Mouse (Mus musculus): ENCODE data around the gene Zmynd12. TPM values are rescaled to one million over a fixed set of nuclear protein-coding genes. Genes with fewer than 3 reads are reported as not detected.

Gene Zmynd12
- total RNA-seq, 1 experiment from 2014 or later: 0.35 TPM

DNA sequence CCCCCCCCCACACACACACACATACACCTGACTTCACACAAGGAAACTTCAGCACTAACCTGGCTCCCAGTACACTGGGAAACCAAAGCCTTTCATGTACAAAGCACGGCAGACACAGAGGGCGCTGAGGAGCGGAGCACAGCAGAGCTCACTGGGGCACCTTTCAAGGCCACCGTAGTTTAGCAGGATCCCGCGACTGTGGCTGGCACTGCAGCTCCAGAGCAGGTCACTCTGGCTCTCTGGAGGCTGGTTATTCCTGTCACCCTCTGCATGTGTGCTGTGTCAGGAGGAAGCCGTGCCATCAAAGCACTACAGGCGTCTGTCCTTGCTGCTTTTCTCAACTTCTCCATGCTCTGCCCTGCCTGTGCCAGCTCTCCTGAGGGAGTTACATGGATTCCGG lies 60.4 kb downstream of the Zmynd12 start:
- ATAC-seq (replicated peaks in 1 of 2; ENCODE audit: insufficient read depth in 1 of 2, low FRiP score in 2 of 2, low TSS enrichment in 1 of 2, low read depth in 1 of 2, poor library complexity in 2 of 2, severe bottlenecking in 2 of 2): no peak

DNA sequence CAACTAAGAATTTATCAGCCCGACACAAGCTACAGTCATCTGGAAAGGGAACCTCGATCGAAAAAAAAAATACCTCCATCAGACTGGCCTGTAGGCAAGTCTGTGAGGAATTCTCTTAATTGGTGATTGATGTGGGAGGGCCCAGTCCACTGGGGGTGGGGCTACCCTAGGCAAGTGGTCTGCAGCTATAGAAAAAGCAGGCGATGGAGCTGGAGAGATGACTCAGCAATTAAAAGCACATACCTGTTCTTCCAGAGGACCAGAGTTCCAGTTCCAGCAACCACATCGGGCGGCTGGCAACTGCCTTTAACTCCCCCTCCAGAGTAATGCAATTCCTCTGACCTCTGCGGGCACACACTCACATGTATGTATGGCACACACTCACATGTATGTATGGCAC lies 62.3 kb downstream of the Zmynd12 start:
- no peak for ATAC-seq (replicated peaks in 1 of 2; ENCODE audit: insufficient read depth in 1 of 2, low FRiP score in 2 of 2, low TSS enrichment in 1 of 2, low read depth in 1 of 2, poor library complexity in 2 of 2, severe bottlenecking in 2 of 2)

DNA sequence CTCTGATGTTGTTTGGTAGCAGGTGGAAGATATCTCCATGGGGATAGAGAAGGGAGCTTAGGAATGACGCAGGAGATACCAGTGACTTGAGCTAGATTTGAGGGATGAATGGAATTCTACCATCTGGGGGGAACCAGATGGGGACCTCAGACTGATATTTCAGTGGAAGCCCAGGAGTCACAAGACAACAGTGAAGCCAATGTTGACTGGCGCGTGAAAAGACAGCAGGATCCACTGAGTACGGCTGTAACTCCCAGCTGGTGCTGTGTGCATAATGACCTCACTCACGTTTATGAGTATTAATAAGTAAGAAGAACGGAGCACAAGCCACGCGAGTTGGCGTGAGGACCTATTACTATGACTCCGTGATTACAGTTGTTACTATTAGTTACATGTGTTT lies 67.1 kb downstream of the Zmynd12 start:
- ATAC-seq (replicated peaks in 1 of 2; ENCODE audit: insufficient read depth in 1 of 2, low FRiP score in 2 of 2, low TSS enrichment in 1 of 2, low read depth in 1 of 2, poor library complexity in 2 of 2, severe bottlenecking in 2 of 2): no peak

DNA sequence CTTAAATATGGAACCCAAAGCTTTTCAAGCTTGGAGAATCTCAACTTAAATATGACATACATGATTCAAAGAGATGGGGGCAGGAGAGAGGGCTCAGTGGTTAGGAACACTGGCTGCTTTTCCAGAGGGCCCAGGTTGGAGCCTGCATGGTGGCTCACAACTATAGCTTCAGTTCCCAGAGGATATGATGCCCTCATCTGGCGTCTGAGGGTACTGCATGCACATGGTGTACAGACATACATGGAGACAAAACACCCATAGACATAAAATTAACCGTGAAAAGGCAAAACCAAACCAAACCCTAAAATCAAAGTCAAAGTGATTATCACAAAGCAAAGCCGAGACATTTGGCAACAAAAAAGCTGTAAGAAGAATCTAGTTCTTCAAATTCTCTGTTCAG lies 68.2 kb downstream of the Zmynd12 start:
- no peak for ATAC-seq (replicated peaks in 1 of 2; ENCODE audit: insufficient read depth in 1 of 2, low FRiP score in 2 of 2, low TSS enrichment in 1 of 2, low read depth in 1 of 2, poor library complexity in 2 of 2, severe bottlenecking in 2 of 2)

DNA sequence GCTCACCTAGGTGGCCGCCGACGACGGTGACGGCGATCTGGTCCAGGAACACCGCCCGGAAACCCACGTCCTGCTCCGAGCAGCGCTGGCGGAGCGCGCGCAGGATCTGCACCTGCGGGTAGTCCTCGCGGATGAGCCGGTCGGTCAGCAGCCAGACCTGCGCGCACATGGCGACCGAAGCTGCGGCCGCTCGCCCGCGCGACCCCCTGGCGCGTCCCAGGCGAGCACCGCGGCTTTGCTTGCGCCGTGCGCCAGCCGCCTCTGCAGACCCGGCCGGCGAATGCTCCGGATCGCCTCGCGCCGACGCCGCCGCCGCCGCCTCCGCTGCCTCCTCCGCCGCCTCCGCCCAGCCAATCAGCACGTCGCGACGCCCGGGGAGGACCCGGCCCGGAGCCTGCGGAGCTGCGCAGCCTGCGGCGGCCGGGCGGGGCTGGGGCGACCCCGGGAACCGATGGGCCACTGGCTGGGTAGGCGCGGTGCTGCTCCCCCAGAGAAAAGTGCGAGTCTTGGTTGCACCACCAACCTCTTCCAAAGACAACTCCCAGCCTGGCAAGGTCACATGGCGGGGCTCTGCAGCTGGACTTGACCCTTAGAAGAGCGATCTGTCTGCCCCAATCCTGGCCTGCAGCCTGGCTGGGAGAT lies 69.8 kb downstream of the Zmynd12 start, which contains the start of gene Rimkla:
Gene Rimkla (minus strand): TSS at position 338 of the 642 bp plus-strand sequence.
- peak in 1 of 2 experiments; percentile 56; a peak in 3 of 4 replicates for ATAC-seq (replicated peaks in 1 of 2; ENCODE audit: insufficient read depth in 1 of 2, low FRiP score in 2 of 2, low TSS enrichment in 1 of 2, low read depth in 1 of 2, poor library complexity in 2 of 2, severe bottlenecking in 2 of 2)

DNA sequence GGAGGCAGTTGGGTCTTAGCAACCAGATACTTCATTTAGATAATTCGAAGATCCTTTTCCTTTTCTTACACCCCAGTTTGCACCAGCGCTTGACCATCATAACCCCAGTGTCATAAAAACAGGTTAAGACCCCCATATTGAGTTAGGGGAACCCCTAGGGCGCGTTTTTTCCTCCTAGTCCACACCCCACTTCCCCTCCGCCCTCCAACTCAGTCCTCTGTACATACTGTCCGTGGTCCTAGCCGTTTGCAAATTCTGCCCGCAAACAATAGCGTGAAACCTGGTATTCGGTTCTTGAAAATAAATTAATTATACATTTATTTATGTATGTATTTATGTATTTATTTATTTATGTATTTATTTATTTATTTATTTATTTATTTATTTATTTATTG lies 70.3 kb downstream of the Zmynd12 start:
- ATAC-seq (replicated peaks in 1 of 2; ENCODE audit: insufficient read depth in 1 of 2, low FRiP score in 2 of 2, low TSS enrichment in 1 of 2, low read depth in 1 of 2, poor library complexity in 2 of 2, severe bottlenecking in 2 of 2): no peak

DNA sequence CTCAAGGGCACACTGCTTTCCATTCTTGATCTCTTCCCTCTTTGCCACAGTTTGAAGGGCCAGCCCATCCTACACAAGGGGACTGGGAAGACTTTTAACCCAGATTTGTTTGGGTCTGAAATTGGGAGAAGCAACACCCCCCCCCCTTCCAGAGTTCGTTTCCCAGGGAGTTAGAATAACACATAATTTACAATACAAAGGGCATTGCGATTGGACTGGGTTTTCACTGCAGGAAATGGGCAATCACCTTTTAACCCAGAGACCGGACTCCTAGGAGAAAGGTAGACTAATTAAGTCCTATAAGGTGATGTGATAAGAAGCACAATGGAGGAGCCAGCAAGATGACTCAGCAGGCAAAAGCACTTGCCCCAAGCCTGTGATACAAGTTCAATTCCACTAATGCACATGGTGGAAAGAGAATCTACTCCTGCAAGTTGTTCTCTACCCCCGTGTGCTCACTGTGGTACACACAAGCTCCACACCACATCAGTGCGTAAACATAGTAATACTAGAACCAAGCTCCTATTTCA lies 75.8 kb downstream of the Zmynd12 start:
- ATAC-seq (replicated peaks in 1 of 2; ENCODE audit: insufficient read depth in 1 of 2, low FRiP score in 2 of 2, low TSS enrichment in 1 of 2, low read depth in 1 of 2, poor library complexity in 2 of 2, severe bottlenecking in 2 of 2): no peak

DNA sequence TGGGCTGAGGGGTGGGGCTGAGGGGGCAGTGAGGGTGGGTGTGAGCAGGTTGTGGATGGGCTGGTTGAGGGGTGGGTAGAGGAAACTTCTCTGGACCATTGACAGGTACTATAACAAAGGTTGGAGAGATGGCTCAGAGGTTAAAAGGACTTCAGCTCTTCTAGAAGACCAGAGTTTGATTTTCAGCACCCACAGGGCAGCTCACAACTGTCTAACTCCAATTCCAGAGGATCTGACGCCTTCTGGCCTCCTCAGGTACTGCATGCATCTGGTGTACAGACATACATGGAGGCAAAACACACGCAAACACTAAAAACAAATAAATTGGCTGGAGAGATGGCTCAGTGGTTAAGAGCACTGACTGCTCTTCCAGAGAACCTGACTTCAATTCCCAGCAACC lies 89.0 kb downstream of the Zmynd12 start:
- ATAC-seq (replicated peaks in 1 of 2; ENCODE audit: insufficient read depth in 1 of 2, low FRiP score in 2 of 2, low TSS enrichment in 1 of 2, low read depth in 1 of 2, poor library complexity in 2 of 2, severe bottlenecking in 2 of 2): no peak

DNA sequence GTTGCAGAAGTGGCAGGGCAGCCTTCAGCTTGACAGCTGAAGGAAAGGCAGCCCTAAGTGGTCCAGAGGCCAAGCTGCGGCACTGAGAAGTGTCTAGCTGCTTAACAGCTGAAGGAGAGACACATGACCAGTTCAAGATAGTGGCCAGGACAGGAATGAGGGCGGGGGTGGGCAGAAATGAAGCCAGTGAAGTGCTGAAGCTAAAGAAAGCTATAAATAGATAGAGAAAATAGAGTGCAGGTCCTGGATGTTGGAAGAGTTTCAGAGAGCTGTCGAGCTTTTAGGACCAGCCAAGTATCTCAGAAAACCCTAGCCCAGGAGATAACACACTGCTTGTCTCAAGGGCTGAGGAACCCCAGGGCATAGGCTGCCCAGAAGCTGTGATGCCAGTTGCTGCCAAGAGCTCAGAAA lies 90.1 kb downstream of the Zmynd12 start:
- ATAC-seq (replicated peaks in 1 of 2; ENCODE audit: insufficient read depth in 1 of 2, low FRiP score in 2 of 2, low TSS enrichment in 1 of 2, low read depth in 1 of 2, poor library complexity in 2 of 2, severe bottlenecking in 2 of 2): no peak

Other genes starting within 250 kb of the Zmynd12 start
- gene Zfp691, start 248.6 kb upstream of the Zmynd12 start, total RNA-seq (2017): 3.4 and 7.7 TPM in 2 replicates
- gene Ermap, start 232.8 kb upstream of the Zmynd12 start, total RNA-seq (2017): 4.3 and 38.1 TPM in 2 replicates
- 219 and 373 TPM in 2 replicates for gene Svbp, start 227.5 kb upstream of the Zmynd12 start, total RNA-seq (2017)
- gene Tmem269, start 204.6 kb upstream of the Zmynd12 start, total RNA-seq (2017): 0.69 and 0.94 TPM in 2 replicates
- gene AU022252, start 190.1 kb upstream of the Zmynd12 start, total RNA-seq (2017): 6.4 and 11.9 TPM in 2 replicates
- 5.1 and 6.4 TPM in 2 replicates for gene P3h1, start 189.9 kb upstream of the Zmynd12 start, total RNA-seq (2017)
- gene Cldn19, start 167.4 kb upstream of the Zmynd12 start, total RNA-seq (2017): not detected in 2 replicates
- gene Ybx1, start 128.2 kb upstream of the Zmynd12 start, total RNA-seq (2017): 798 and 983 TPM in 2 replicates
- gene Ppih, start 102.3 kb upstream of the Zmynd12 start, total RNA-seq (2017): 75.5 and 80.9 TPM in 2 replicates
- gene Ccdc30, start 7.3 kb upstream of the Zmynd12 start, total RNA-seq (2017): 6.6 and 8.5 TPM in 2 replicates
- gene Ppcs, start 394 bp upstream of the Zmynd12 start, total RNA-seq (2017): 11.7 and 11.9 TPM in 2 replicates
- gene Rimkla, start 69.8 kb downstream of the Zmynd12 start, total RNA-seq (2017): not detected in 2 replicates
- 31.3 and 45.0 TPM in 2 replicates for gene Foxj3, start 114.2 kb downstream of the Zmynd12 start, total RNA-seq (2017)
- 2.9 and 9.8 TPM in 2 replicates for gene Frg2f1, start 116.7 kb downstream of the Zmynd12 start, total RNA-seq (2017)
- gene Guca2a, start 214.9 kb downstream of the Zmynd12 start, total RNA-seq (2017): not detected in 2 replicates
- not detected in 2 replicates for gene Guca2b, start 236.1 kb downstream of the Zmynd12 start, total RNA-seq (2017)